Mouse (Mus musculus) adipocyte (in vitro differentiated cells): Measurements from ENCODE around the gene Txndc17.

Source experiments
- DNase-seq: peaks from one replicate; pipeline ENCODE4 v3.0.0-alpha.2; 2016; ENCODE audit warnings: low spot score

Txndc17 gene

DNA sequence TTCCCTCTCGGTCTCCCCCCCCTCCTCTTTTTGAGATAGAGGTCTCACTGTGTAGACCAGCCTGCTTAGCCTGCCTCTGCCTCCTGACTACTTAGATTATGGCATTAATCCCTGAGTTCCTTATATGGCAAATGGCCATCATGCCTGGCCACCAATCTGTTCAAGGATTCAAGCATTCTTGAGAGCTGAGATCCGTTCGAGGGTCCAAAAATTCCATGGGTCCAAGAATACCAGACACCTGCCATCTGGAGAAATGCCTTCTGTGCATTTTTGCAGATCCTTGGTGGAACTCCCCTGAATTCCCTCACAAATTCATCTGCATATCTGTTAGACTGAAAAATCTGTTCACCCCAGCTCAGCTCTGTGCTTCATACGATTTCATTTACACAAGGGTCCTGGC is 16.1 kb downstream of the Txndc17 start:
- DNase-seq, result no peak

GRCm38 (mm10) chr11:72224865-72225264 is 17.5 kb downstream of the Txndc17 start:
- DNase-seq, result peak; percentile 78

DNA sequence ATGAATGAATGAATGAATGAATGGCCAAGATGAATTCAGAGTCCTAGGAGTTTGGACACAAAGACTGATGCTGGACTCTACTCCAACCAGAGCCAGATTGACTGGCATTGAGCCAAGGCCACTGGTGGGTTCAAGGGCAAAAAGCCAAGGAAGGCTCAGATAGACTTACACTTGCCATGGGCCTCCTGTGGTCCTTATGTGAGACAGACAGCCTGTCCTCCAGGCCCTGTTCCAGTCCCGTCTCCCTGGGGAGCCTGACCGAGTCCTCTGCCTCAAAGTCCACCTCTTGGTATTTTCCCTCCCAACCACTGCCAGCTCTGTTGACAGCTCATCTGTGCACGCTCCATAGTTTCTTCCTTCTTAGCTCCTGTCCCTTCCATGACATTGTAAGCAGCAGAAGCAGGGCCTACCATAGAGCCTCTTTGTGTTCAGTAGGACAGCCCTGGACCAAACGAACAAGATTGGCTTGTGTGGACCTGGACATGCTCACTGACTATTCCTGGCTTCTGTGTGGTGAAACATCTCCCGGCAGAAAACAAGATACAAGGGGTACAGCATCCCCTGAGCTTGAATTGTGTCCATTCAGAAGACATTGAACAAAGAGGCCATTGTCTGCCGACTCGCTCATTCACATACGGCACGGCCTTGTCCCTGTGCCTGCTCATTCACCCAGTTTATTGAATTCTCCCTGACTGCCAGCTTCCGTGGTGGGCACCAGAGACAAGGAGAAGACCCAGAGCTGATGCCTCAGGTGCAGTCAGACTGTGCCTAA is 18.9 kb downstream of the Txndc17 start:
- DNase-seq, result no peak

DNA sequence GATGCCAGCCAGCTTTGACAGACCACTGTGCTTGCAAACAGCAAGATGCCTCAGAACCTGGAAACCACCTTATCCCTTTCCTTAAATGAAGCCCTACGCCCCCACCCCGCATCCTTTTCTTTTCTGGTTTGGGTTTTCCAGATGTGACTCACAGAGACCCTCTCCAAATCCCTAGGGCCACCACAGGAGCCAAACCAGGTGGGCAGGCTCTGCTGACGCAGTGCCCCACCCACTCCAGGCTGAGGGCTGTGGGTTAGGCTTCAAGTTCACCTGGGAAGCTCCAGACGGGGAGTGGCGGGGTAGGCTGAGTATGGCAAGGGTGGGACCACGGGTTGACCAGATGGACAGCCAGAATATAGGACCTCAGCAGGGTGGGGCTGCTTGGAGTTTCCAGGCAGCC is 19.6 kb downstream of the Txndc17 start:
- no peak for DNase-seq

- DNase-seq, result no peak
These were observed 21.2 kb downstream of the Txndc17 start for GRCm38 (mm10) chr11:72228513-72228912.

DNA sequence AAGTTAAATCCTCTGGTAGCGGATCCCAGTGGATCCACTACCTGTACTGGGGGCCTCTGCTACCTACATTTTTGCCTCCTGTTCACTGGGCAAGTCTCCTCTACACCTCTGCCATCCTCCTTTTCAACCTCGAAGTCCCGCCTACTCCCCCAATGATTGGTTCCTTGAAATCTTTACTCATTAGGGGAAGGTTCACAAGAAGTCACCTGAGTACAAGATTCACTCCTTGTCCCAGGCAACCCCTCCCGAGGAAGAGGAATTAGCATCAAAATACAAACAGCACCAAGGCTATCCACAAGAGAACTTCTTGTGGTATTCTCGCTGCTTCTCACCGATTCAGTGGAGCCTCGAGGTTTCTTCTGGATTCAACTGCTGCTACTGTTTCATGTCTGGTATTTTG is 24.7 kb downstream of the Txndc17 start:
- no peak for DNase-seq

GRCm38 (mm10) chr11:72232991-72233390 is 25.6 kb downstream of the Txndc17 start:
- no peak for DNase-seq

GRCm38 (mm10) chr11:72234013-72234412 is 26.7 kb downstream of the Txndc17 start:
- DNase-seq, result peak; percentile 78

- no peak for DNase-seq
These were observed 32.9 kb downstream of the Txndc17 start for GRCm38 (mm10) chr11:72240062-72240860.

DNA sequence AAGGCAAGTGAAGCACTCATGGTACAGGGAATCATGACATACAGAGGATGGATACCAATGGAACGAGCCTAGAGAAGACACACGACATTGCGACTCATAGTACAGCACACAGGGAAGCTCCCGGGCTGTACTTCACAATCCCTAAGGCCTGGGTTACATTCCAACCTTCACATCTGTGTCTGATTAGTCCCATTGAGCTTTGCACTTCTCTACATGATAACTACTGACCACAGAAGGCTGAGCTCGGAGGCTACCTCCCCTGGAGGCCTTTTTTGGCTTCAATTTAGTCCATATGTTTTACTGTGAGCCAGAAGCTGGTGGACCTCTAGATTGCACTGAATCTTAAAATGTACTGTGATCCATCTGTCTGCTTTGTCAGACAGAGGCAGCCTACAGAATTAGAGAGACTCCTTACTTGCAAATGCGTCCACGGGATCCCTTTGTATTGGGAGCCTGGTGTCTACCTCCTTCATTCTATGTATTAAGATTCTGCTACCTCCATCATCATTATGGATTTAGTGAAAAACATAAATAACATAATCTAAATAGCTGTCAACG is 37.9 kb downstream of the Txndc17 start:
- DNase-seq, result no peak

DNA sequence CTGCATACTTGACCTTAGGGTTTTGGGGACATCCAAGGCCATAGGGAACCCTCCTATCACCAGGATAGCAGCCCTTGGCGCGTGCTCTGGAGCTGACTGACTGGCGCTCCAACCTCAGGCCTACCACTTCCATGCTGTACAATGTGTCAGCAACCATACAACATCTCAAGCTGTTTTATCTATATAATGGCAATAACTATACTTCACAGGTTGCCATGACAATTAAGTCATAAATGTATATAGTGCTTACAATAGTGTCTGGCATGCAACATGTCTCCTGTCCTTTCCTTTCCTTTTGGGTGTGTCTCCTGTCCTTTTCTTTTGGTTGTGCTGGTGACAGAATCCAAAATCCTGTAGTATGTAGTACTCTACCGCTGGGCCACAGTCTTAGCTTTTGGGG is 48.3 kb downstream of the Txndc17 start:
- no peak for DNase-seq

GRCm38 (mm10) chr11:72256441-72256840 is 49.1 kb downstream of the Txndc17 start:
- DNase-seq, result no peak
